Mouse (Mus musculus) heart, embryonic 16.5 days (tissue): Measurements from ENCODE around the gene Pfn4. TPM values are rescaled to one million over a fixed set of nuclear protein-coding genes. Genes with fewer than 3 reads are reported as not detected.
A peak's percentile ranks its signal among the peaks of the same experiment; 100 is the strongest.
"Not testable (repeated sequence)": the region's sequence is repeated elsewhere in the genome, so short reads cannot be mapped to it uniquely, and the experiment has no call there.

ENCODE experiments used
- ATAC-seq: fragments of 200-750 bp; cut with Nextera tagmentation; replicated peaks from 2 replicates; pipeline ENCODE4 v1.8.0; 2017; ENCODE audit warnings: moderate number of reproducible peaks; ENCODE audit not compliant: insufficient read depth, low FRiP score; ENCODE audit errors: extremely low read depth
- H3K27ac ChIP-seq: fragments of 300-500 bp; sonication (generic); 2 replicates; pipeline ENCODE4 v1.5.1; 2014; ENCODE audit warnings: mild to moderate bottlenecking, low read length, control low read depth, moderate library complexity
- H3K27me3 ChIP-seq: fragments of 300-500 bp; sonication (generic); 2 replicates; pipeline ENCODE4 v1.6.1; 2014; ENCODE audit warnings: low read length, mixed read lengths; ENCODE audit not compliant: control insufficient read depth, insufficient read depth
- H3K36me3 ChIP-seq: fragments of 300-500 bp; sonication (generic); 2 replicates; pipeline ENCODE4 v1.6.1; 2014; ENCODE audit not compliant: control insufficient read depth, insufficient read depth
- H3K4me1 ChIP-seq: fragments of 300-500 bp; sonication (generic); 2 replicates; pipeline ENCODE4 v1.6.1; 2014; ENCODE audit warnings: low read length, mixed read lengths; ENCODE audit not compliant: control insufficient read depth, insufficient read depth
- H3K4me2 ChIP-seq: fragments of 300-500 bp; sonication (generic); 2 replicates; pipeline ENCODE4 v1.6.1; 2014; ENCODE audit warnings: low read depth, mild to moderate bottlenecking, control low read depth, low read length
- H3K4me3 ChIP-seq: fragments of 300-500 bp; sonication (generic); 2 replicates; pipeline ENCODE4 v1.5.1; 2014; ENCODE audit warnings: mild to moderate bottlenecking, control low read depth, low read length
- H3K9ac ChIP-seq: fragments of 300-500 bp; sonication (generic); 2 replicates; pipeline ENCODE4 v1.6.1; 2014; ENCODE audit warnings: low read length, control low read depth
- H3K9me3 ChIP-seq: fragments of 300-500 bp; sonication (generic); replicated peaks from 2 replicates; pipeline ENCODE4 v1.6.1; 2016; ENCODE audit warnings: low read length; ENCODE audit not compliant: control insufficient read depth
- WGBS: fragments of 180-500 bp; shearing (Covaris S2); extraction: QIAGEN DNeasy Blood & Tissue Kit; methylation state at CpG from one replicate; pipeline ENCODE4 v1.1.7; 2014; 5-methylcytosine and 5-hydroxymethylcytosine counted together
- polyA plus RNA-seq: library from polyadenylated mRNA; unstranded; fragments of >200 nt; fragmentation: Nextera tagmentation; extraction: Ambion mirVana; gene quantifications from 2 replicates; pipeline ENCODE4 v1.2.1, GENCODE M21; 2015

Pfn4 gene
- polyA plus RNA-seq, 1 experiment from 2014 or later = 2.3 TPM

GRCm38 (mm10) chr12:4742183-4742582 lies 26.6 kb upstream of the Pfn4 start:
- Histone ChIP-seq H3K4me3 (no peak overlapping the region), H3K36me3 (no peaks in the 10 kb centered on the region), H3K27ac (no peak overlapping the region), H3K4me1 (no peaks in the 10 kb centered on the region), H3K9ac (no peak overlapping the region), H3K9me3 (no peaks in the 10 kb centered on the region), H3K27me3 (no peaks in the 10 kb centered on the region), H3K4me2 (no peak overlapping the region)
- WGBS = 86% methylated on average over 3 of the region's 3 CpGs
- no peak for ATAC-seq

GRCm38 (mm10) chr12:4744486-4744885 lies 24.3 kb upstream of the Pfn4 start:
- ATAC-seq = no peak

GRCm38 (mm10) chr12:4754451-4754850 lies 14.4 kb upstream of the Pfn4 start:
- WGBS = 81% methylated on average over 4 of the region's 4 CpGs
- H3K9me3 ChIP-seq = not testable (repeated sequence)

More at GRCm38 (mm10) chr12:4744486-4744885, 24.3 kb upstream of the Pfn4 start:
- H3K9ac ChIP-seq = no peak overlapping the region
- no peaks in the 10 kb centered on the region for H3K4me1 ChIP-seq
- no peak overlapping the region for H3K4me3 ChIP-seq
- no peak overlapping the region for H3K27ac ChIP-seq
- 82% methylated on average over 10 of the region's 10 CpGs for WGBS
- no peaks in the 10 kb centered on the region for H3K36me3 ChIP-seq
- no peaks in the 10 kb centered on the region for H3K9me3 ChIP-seq
- H3K4me2 ChIP-seq = no peak overlapping the region
- no peaks in the 10 kb centered on the region for H3K27me3 ChIP-seq

GRCm38 (mm10) chr12:4757060-4757459 lies 11.8 kb upstream of the Pfn4 start:
- H3K9ac ChIP-seq = no peak overlapping the region
- no peaks in the 10 kb centered on the region for H3K36me3 ChIP-seq
- no peaks in the 10 kb centered on the region for H3K27me3 ChIP-seq
- H3K4me2 ChIP-seq = no peak overlapping the region
- no peak overlapping the region for H3K27ac ChIP-seq
- 66% methylated on average over 1 of the region's 1 CpGs for WGBS
- H3K9me3 ChIP-seq = no peaks in the 10 kb centered on the region
- H3K4me3 ChIP-seq = no peak overlapping the region
- no peaks in the 10 kb centered on the region for H3K4me1 ChIP-seq
- ATAC-seq = no peak

More at GRCm38 (mm10) chr12:4754451-4754850, 14.4 kb upstream of the Pfn4 start:
- not testable (repeated sequence) for H3K4me3 ChIP-seq, H3K27ac ChIP-seq, H3K4me1 ChIP-seq, ATAC-seq, H3K27me3 ChIP-seq, H3K4me2 ChIP-seq, H3K9ac ChIP-seq, H3K36me3 ChIP-seq

GRCm38 (mm10) chr12:4769333-4769723 lies 506 bp downstream of the Pfn4 start:
- Histone ChIP-seq H3K4me2 (peak overlapping the region; percentile 95), H3K36me3 (no peaks in the 10 kb centered on the region), H3K9me3 (no peaks in the 10 kb centered on the region), H3K4me1 (peaks cover 5% of the 10 kb centered on the region), H3K4me3 (peak overlapping the region; percentile 82), H3K27ac (peak overlapping the region; percentile 91), H3K9ac (peak overlapping the region; percentile 94), H3K27me3 (no peaks in the 10 kb centered on the region)
- peak; percentile 7; the same call in 1 of the 2 replicates for ATAC-seq
- 18% methylated on average over 13 of the region's 13 CpGs for WGBS

GRCm38 (mm10) chr12:4774895-4775587 lies 6.2 kb downstream of the Pfn4 start:
- Histone ChIP-seq H3K4me1 (no peaks in the 10 kb centered on the region), H3K27me3 (no peaks in the 10 kb centered on the region), H3K4me2 (no peak overlapping the region), H3K36me3 (no peaks in the 10 kb centered on the region), H3K9me3 (no peaks in the 10 kb centered on the region), H3K4me3 (no peak overlapping the region), H3K9ac (no peak overlapping the region), H3K27ac (no peak overlapping the region)
- no peak for ATAC-seq
- 83% methylated on average over 8 of the region's 8 CpGs for WGBS

- ATAC-seq = no peak
- Histone ChIP-seq H3K4me1 (no peaks in the 10 kb centered on the region), H3K9me3 (no peaks in the 10 kb centered on the region), H3K9ac (no peak overlapping the region), H3K27me3 (no peaks in the 10 kb centered on the region), H3K36me3 (no peaks in the 10 kb centered on the region), H3K27ac (no peak overlapping the region), H3K4me3 (no peak overlapping the region), H3K4me2 (no peak overlapping the region)
- 73% methylated on average over 9 of the region's 9 CpGs for WGBS
Measured at GRCm38 (mm10) chr12:4775588-4775949, 6.7 kb downstream of the Pfn4 start.

- 81% methylated on average over 6 of the region's 6 CpGs for WGBS
- H3K9ac ChIP-seq = no peak overlapping the region
- ATAC-seq = no peak
Measured at GRCm38 (mm10) chr12:4777734-4778133, 8.9 kb downstream of the Pfn4 start.

GRCm38 (mm10) chr12:4780245-4780644 lies 11.4 kb downstream of the Pfn4 start:
- 62% methylated on average over 2 of the region's 2 CpGs for WGBS
- no peak overlapping the region for H3K4me3 ChIP-seq
- no peaks in the 10 kb centered on the region for H3K36me3 ChIP-seq

More at GRCm38 (mm10) chr12:4777734-4778133, 8.9 kb downstream of the Pfn4 start:
- no peak overlapping the region for H3K4me2 ChIP-seq
- no peaks in the 10 kb centered on the region for H3K9me3 ChIP-seq
- no peaks in the 10 kb centered on the region for H3K36me3 ChIP-seq
- no peaks in the 10 kb centered on the region for H3K27me3 ChIP-seq
- no peak overlapping the region for H3K4me3 ChIP-seq
- H3K4me1 ChIP-seq = no peaks in the 10 kb centered on the region
- H3K27ac ChIP-seq = no peak overlapping the region

More at GRCm38 (mm10) chr12:4780245-4780644, 11.4 kb downstream of the Pfn4 start:
- Histone ChIP-seq H3K4me1 (no peaks in the 10 kb centered on the region), H3K27ac (no peak overlapping the region), H3K9me3 (no peaks in the 10 kb centered on the region), H3K9ac (no peak overlapping the region), H3K4me2 (no peak overlapping the region), H3K27me3 (no peaks in the 10 kb centered on the region)
- ATAC-seq = no peak
